Mouse (Mus musculus) ES-E14 (cell line): Measurements from ENCODE around the gene Zfp879. TPM values are rescaled to one million over a fixed set of nuclear protein-coding genes. Genes with fewer than 3 reads are reported as not detected.

Experiments
- DNase-seq: peaks from one replicate; pipeline ENCODE4 v3.0.0-alpha.2; 2013; ENCODE audit warnings: low read depth, low spot score
- H3K27ac ChIP-seq: 2 replicates; pipeline ENCODE4 v1.5.1; 2012; ENCODE audit warnings: low read depth, mild to moderate bottlenecking, low read length, moderate library complexity, mixed read lengths; ENCODE audit not compliant: poor library complexity, insufficient read depth, severe bottlenecking
- H3K36me3 ChIP-seq: 2 replicates; pipeline ENCODE4 v1.6.1; 2012; ENCODE audit warnings: mild to moderate bottlenecking, low read length, moderate library complexity, mixed read lengths; ENCODE audit not compliant: control insufficient read depth, poor library complexity, insufficient read depth, severe bottlenecking
- H3K4me1 ChIP-seq, 2 experiments: fragments of 150-350 bp in 1 of 2; sonication (generic) in 1 of 2; 2 replicates each; pipeline ENCODE4 v1.6.1; 2012; ENCODE audit warnings: low read length in 2 of 2, mild to moderate bottlenecking in 1 of 2, mixed read lengths in 1 of 2; ENCODE audit not compliant: control insufficient read depth in 2 of 2, insufficient read depth in 2 of 2, poor library complexity in 1 of 2
- H3K4me3 ChIP-seq, 2 experiments: fragments of 150-350 bp in 1 of 2; sonication (generic) in 1 of 2; 2 replicates each; pipeline ENCODE4 v1.5.1; 2012; ENCODE audit warnings: low read length in 2 of 2, low read depth in 1 of 2, mild to moderate bottlenecking in 1 of 2, mixed read lengths in 1 of 2; ENCODE audit not compliant: insufficient read depth in 1 of 2, poor library complexity in 1 of 2, severe bottlenecking in 1 of 2
- H3K9ac ChIP-seq: 2 replicates; pipeline ENCODE4 v1.6.1; 2012; ENCODE audit warnings: low read depth, mild to moderate bottlenecking, low read length, mixed read lengths; ENCODE audit not compliant: poor library complexity, insufficient read depth, severe bottlenecking
- H3K9me3 ChIP-seq: fragments of 150-350 bp; sonication (generic); 2 replicates; pipeline ENCODE4 v1.6.1; 2012; ENCODE audit warnings: low read depth, mild to moderate bottlenecking, low read length; ENCODE audit not compliant: control insufficient read depth, insufficient read depth
- CHD2 ChIP-seq: IDR thresholded peaks from 2 replicates; pipeline ENCODE4 v1.6.1; 2014; ENCODE audit warnings: mild to moderate bottlenecking, low read depth, low read length, inconsistent platforms
- HCFC1 ChIP-seq: IDR thresholded peaks from 2 replicates; pipeline ENCODE4 v1.6.1; 2012; ENCODE audit warnings: low read length, inconsistent platforms, borderline replicate concordance; ENCODE audit not compliant: insufficient read depth
- MAFK ChIP-seq: IDR thresholded peaks from 2 replicates; pipeline ENCODE4 v1.6.1; 2014; ENCODE audit warnings: mild to moderate bottlenecking, low read depth, low read length, inconsistent platforms; ENCODE audit not compliant: insufficient read depth
- ZC3H11A ChIP-seq: IDR thresholded peaks from 2 replicates; pipeline ENCODE4 v1.6.1; 2012; ENCODE audit warnings: low read depth, mild to moderate bottlenecking, inconsistent platforms, low read length, borderline replicate concordance
- ZNF384 ChIP-seq: IDR thresholded peaks from 2 replicates; pipeline ENCODE4 v1.6.1; 2012; ENCODE audit warnings: low read depth, low read length, inconsistent platforms
- in situ Hi-C, 2 experiments: fragments of 600-800 bp; cut with MboI; formaldehyde crosslinking; loops; one replicate each; pipeline ENCODE4 v1.15.1; 2025; ENCODE audit warnings: low sequenced_read_pairs in 2 of 2, inconsistent platforms in 1 of 2; ENCODE audit not compliant: unreplicated experiment in 2 of 2
- total RNA-seq: library from RNA; depleted of rRNA; stranded (reverse); fragments of 300-350 nt; gene quantifications from 2 replicates; pipeline ENCODE4 v1.2.3, GENCODE M21; 2012

Gene Zfp879
- total RNA-seq, 1 experiment, result 0.45 TPM

GRCm38 (mm10) chr11:50849310-50849709 is 8.0 kb upstream of the Zfp879 start:
- Histone ChIP-seq H3K9me3 (no peaks in the 10 kb centered on the region), H3K4me3 (no peak overlapping the region), H3K27ac (no peak overlapping the region), H3K9ac (no peak overlapping the region), H3K4me1 (peaks cover 2 to 19% of the 10 kb centered on the region in 2 experiments; a peak in 3 of 4 replicates), H3K36me3 (no peaks in the 10 kb centered on the region)
- no peak for TF ChIP-seq CHD2
- DNase-seq, result no peak
- in situ Hi-C loops, result no loop called here

- Histone ChIP-seq H3K4me3 (no peak overlapping the region), H3K4me1 (peaks cover 2 to 15% of the 10 kb centered on the region in 2 experiments; a peak in 3 of 4 replicates), H3K9me3 (no peaks in the 10 kb centered on the region), H3K36me3 (no peaks in the 10 kb centered on the region), H3K9ac (no peak overlapping the region), H3K27ac (no peak overlapping the region)
- in situ Hi-C loops, result no loop called here
- TF ChIP-seq CHD2, result no peak
- TF ChIP-seq HCFC1, result no peak
- no peak for TF ChIP-seq ZNF384
- TF ChIP-seq MAFK, result no peak
- no peak for TF ChIP-seq ZC3H11A
- no peak for DNase-seq
Measured at GRCm38 (mm10) chr11:50848520-50849137, 7.3 kb upstream of the Zfp879 start.

- Histone ChIP-seq H3K36me3 (no peaks in the 10 kb centered on the region), H3K27ac (no peak overlapping the region), H3K9ac (no peak overlapping the region), H3K4me3 (no peak overlapping the region), H3K9me3 (no peaks in the 10 kb centered on the region), H3K4me1 (peaks cover 2 to 6% of the 10 kb centered on the region in 2 experiments; a peak in 3 of 4 replicates)
- no peak for DNase-seq
- in situ Hi-C loops, result no loop called here
- no peak for TF ChIP-seq HCFC1
- TF ChIP-seq MAFK, result no peak
- no peak for TF ChIP-seq ZNF384
- TF ChIP-seq CHD2, result no peak
Measured at GRCm38 (mm10) chr11:50847047-50847446, 5.7 kb upstream of the Zfp879 start.

- no peak for TF ChIP-seq HCFC1
- no peak for TF ChIP-seq MAFK
- no peak for TF ChIP-seq ZNF384
- no peak for TF ChIP-seq CHD2
- TF ChIP-seq ZC3H11A, result no peak
- H3K36me3 ChIP-seq, result no peaks in the 10 kb centered on the region
- H3K27ac ChIP-seq, result no peak overlapping the region
- in situ Hi-C loops, result no loop called here
- H3K9me3 ChIP-seq, result no peaks in the 10 kb centered on the region
- DNase-seq, result no peak
- H3K4me1 ChIP-seq, result peaks cover 0 to 3% of the 10 kb centered on the region in 2 experiments; a peak in 1 of 4 replicates
- H3K9ac ChIP-seq, result no peak overlapping the region
- no peak overlapping the region for H3K4me3 ChIP-seq
Measured at GRCm38 (mm10) chr11:50845951-50846350, 4.6 kb upstream of the Zfp879 start.

GRCm38 (mm10) chr11:50835727-50836126 is 5.6 kb downstream of the Zfp879 start:
- Histone ChIP-seq H3K27ac (no peak overlapping the region), H3K9ac (no peak overlapping the region), H3K4me3 (no peak overlapping the region), H3K9me3 (no peaks in the 10 kb centered on the region), H3K36me3 (no peaks in the 10 kb centered on the region), H3K4me1 (peaks cover 0 to under 1% of the 10 kb centered on the region in 2 experiments; a peak in 1 of 4 replicates)
- TF ChIP-seq CHD2 (no peak), ZC3H11A (no peak), MAFK (no peak), ZNF384 (no peak), HCFC1 (no peak)
- DNase-seq, result no peak
- in situ Hi-C loops, result no loop called here
